Mouse (Mus musculus) myocyte (in vitro differentiated cells): Measurements from ENCODE around the gene Gm10135.
"Not testable (repeated sequence)": the region's sequence is repeated elsewhere in the genome, so short reads cannot be mapped to it uniquely, and the experiment has no call there.

Source experiments
- CEBPB ChIP-seq: IDR thresholded peaks from 2 replicates; pipeline ENCODE4 v1.6.1; 2011; ENCODE audit warnings: mild to moderate bottlenecking, moderate library complexity; ENCODE audit not compliant: poor library complexity, insufficient read depth, severe bottlenecking
- E2F4 ChIP-seq: IDR thresholded peaks from one replicate; pipeline ENCODE4 v1.6.1; 2011; ENCODE audit warnings: mild to moderate bottlenecking, control low read depth, moderate library complexity; ENCODE audit not compliant: insufficient read depth
- MAX ChIP-seq: IDR thresholded peaks from one replicate; pipeline ENCODE4 v1.6.1; 2011; ENCODE audit warnings: low read depth, mild to moderate bottlenecking, control low read depth
- MYOD1 ChIP-seq, 3 experiments: IDR thresholded peaks; one replicate each; pipeline ENCODE4 v1.6.1; 2011; ENCODE audit warnings: control low read depth in 2 of 3, low read depth in 2 of 3, mild to moderate bottlenecking in 2 of 3, moderate library complexity in 1 of 3; ENCODE audit not compliant: insufficient read length in 2 of 3, control insufficient read depth in 1 of 3
- MYOG ChIP-seq, 3 experiments: IDR thresholded peaks; one replicate each; pipeline ENCODE4 v1.6.1; 2011; ENCODE audit warnings: control low read depth in 2 of 3, low read depth in 2 of 3, mild to moderate bottlenecking in 2 of 3; ENCODE audit not compliant: insufficient read length in 2 of 3, control insufficient read depth in 1 of 3, insufficient read depth in 1 of 3
- POLR2A ChIP-seq: IDR thresholded peaks from one replicate; pipeline ENCODE4 v1.6.1; 2011; ENCODE audit warnings: low read depth, mild to moderate bottlenecking, control low read depth, moderate library complexity; ENCODE audit not compliant: insufficient read length
- POLR2AphosphoS2 ChIP-seq: IDR thresholded peaks from one replicate; pipeline ENCODE4 v1.6.1; 2011; ENCODE audit warnings: low read depth, control low read depth; ENCODE audit not compliant: insufficient read length
- SRF ChIP-seq: IDR thresholded peaks from one replicate; pipeline ENCODE4 v1.6.1; 2011; ENCODE audit warnings: low read depth; ENCODE audit not compliant: control insufficient read depth, insufficient read length
- TCF12 ChIP-seq: IDR thresholded peaks from one replicate; pipeline ENCODE4 v1.6.1; 2011; ENCODE audit warnings: mild to moderate bottlenecking, control low read depth; ENCODE audit not compliant: poor library complexity, insufficient read depth, severe bottlenecking
- USF1 ChIP-seq: IDR thresholded peaks from one replicate; pipeline ENCODE4 v1.6.1; 2011; ENCODE audit warnings: low read depth, mild to moderate bottlenecking, control low read depth, moderate library complexity

- not testable (repeated sequence) for TF ChIP-seq POLR2A; CEBPB; MYOD1 (IDR thresholded peaks at IDR 0.05; ENCODE audit: control insufficient read depth in 1 of 3, insufficient read length in 2 of 3, low read depth in 2 of 3); USF1; MYOG (IDR thresholded peaks at IDR 0.05; ENCODE audit: control insufficient read depth in 1 of 3, insufficient read depth in 1 of 3, insufficient read length in 2 of 3, low read depth in 2 of 3); POLR2AphosphoS2; MAX; E2F4; TCF12; SRF
Measured at GRCm38 (mm10) chr5:73013611-73014287, 39.2 kb upstream of the Gm10135 start.
